Mouse (Mus musculus) WW6 (cell line): ENCODE data around the gene Xlr5b.
"Not testable (repeated sequence)": the region's sequence is repeated elsewhere in the genome, so short reads cannot be mapped to it uniquely, and the experiment has no call there.

Experiments used
- DNase-seq: peaks from one replicate; pipeline ENCODE4 v3.0.0-alpha.2; 2013; ENCODE audit warnings: low read depth, low spot score

The Xlr5b gene

DNA sequence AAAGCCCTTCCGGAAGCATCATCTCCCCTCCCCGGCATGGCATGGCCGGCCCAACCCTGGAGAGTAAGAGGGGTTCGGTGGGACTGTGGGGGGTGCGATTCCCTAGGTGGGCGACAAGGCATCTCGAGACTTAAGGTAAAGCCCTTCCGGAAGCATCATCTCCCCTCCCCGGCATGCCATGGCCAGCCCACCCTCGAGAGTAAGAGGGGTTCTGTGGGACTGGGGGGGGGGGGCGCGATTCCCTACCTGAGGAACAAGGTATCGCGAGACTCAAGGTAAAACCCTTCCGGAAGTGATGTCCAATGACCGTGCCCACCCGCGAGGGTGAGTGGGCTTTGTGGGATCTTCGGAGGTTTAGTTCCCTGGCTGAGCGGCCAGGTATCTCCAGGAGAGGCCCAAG lies at the start of gene Xlr5b:
Xlr5b (plus strand) TSS at position 301 of the 400 bp plus-strand sequence.
- not testable (repeated sequence) for DNase-seq

DNA sequence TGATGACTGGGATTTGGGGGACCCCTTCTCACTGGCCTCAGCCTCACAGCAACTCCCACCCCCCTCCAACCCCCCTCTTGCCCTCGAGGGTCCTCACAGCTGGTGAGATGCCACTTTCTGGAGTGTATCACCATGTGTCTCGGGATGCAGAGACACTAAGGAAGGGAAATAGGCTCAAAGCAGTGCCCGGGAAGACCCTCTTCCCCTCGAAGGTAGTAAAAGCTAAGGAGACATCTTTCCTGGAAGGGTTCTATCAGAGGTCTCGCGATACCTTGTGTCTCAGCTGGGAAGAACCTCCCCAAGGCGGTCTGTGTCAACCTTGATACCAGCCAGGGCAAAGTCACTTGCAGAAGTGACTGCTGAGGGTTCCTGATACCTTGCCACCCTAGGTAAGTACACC lies 31.8 kb upstream of the Xlr5b start, which contains the start of gene Gm14685:
Gm14685 (plus strand) TSS at position 301 of the 400 bp plus-strand sequence.
- DNase-seq, result not testable (repeated sequence)

DNA sequence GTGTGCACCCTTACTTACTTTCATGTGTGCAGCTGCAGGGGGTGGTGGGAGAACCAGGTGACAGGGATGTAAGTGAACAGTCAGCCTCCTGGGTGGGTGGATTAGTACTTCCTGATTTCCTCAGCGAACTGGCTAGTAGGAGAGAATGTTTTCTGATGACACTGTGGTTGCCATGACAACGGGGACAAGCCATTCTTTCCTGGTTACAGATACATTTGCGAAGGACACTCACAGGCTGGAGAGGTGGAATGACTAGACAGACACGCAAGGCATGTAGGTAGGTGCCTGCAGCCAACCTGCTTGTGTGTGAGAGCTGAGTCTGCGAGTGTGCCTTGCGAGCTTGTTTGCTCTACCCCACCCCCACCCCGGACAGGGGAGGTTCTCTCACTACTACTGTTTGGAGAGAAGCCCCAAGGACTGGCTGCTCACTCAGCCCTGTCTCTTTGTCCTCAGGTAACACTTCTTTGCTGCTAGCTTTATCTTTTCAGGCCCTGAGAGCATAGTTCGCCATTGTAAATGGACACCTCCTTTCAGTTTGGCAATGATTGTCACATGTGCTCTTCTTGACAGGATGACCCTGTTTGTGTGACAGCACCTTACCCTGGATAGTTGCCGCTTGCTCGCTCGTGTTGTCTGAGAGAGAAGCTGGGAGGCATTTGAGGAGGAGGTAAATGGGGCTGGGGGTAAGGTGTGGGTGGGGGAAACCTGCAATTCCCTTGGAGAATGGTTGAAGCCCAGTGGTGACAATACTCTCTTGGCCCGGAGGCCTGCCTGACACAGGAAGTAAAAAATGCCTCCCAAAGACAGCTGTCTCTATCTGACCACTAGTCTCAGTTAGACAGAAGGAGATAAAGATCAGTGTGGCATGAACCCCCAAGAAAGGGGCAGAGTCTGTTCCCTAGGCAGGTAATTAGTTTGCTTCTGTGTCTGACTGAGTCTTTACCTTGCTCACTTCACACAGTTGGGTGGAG lies 25.5 kb upstream of the Xlr5b start:
- DNase-seq, result not testable (repeated sequence)

DNA sequence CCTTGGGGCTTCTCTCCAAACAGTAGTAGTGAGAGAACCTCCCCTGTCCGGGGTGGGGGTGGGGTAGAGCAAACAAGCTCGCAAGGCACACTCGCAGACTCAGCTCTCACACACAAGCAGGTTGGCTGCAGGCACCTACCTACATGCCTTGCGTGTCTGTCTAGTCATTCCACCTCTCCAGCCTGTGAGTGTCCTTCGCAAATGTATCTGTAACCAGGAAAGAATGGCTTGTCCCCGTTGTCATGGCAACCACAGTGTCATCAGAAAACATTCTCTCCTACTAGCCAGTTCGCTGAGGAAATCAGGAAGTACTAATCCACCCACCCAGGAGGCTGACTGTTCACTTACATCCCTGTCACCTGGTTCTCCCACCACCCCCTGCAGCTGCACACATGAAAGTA lies 5.4 kb upstream of the Xlr5b start:
- DNase-seq, result not testable (repeated sequence)

DNA sequence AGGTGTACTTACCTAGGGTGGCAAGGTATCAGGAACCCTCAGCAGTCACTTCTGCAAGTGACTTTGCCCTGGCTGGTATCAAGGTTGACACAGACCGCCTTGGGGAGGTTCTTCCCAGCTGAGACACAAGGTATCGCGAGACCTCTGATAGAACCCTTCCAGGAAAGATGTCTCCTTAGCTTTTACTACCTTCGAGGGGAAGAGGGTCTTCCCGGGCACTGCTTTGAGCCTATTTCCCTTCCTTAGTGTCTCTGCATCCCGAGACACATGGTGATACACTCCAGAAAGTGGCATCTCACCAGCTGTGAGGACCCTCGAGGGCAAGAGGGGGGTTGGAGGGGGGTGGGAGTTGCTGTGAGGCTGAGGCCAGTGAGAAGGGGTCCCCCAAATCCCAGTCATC lies 754 bp downstream of the Xlr5b start, which contains the start of gene DXBay18:
DXBay18 (minus strand) TSS at position 101 of the 400 bp plus-strand sequence.
- not testable (repeated sequence) for DNase-seq

DNA sequence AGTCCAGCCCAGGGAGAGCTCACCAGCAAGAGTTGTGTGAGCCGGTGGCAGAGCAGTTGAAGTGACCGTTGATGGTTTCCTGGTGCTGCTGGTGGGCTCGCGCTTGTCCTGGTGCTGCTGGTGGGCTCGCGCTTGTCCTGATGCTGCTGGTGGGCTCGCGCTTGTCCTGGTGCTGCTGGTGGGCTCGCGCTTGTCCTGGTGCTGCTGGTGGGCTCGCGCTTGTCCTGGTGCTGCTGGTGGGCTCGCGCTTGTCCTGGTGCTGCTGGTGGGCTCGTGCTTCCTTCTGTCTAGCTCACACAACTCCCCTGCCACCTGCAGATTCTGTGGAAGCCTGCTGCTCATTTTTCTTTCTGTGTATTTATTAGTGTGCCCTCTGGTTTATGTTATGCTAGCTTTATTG lies 28.3 kb downstream of the Xlr5b start, which contains the start of gene Spin2d:
Spin2d (minus strand) TSS at position 101 of the 400 bp plus-strand sequence.
- not testable (repeated sequence) for DNase-seq

DNA sequence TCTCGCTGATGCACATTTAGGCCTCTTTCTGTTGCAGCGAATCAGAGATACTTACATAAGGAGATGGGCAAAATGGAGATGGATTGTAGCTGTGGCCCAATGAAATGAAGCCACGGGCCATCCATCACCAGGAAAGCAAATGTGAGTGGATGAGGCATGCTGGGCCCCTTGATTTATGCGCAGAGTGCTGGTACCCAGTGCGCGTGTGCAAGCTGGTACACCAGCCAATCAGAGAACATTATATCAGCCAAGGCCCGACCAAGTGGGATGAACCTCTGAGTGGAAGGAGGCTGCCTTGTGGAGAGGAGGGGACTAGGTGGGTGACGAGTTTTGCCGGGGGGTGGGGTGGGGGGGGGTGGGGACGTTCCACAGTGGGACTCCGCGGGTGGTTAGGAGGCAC lies 43.3 kb downstream of the Xlr5b start, which contains the start of gene Xlr3b:
Xlr3b (plus strand) TSS at position 274 of the 400 bp plus-strand sequence.
- not testable (repeated sequence) for DNase-seq
